Mouse (Mus musculus) testis, adult 2 months (tissue): ENCODE data around the gene Tiam1.

Experiments
- CTCF ChIP-seq: fragments of 200-500 bp; IDR thresholded peaks from 2 replicates; pipeline ENCODE4 v1.5.1; 2012; ENCODE audit warnings: low read depth, mild to moderate bottlenecking, inconsistent platforms, low read length, moderate library complexity; ENCODE audit not compliant: control insufficient read depth, insufficient read depth, insufficient replicate concordance
- POLR2A ChIP-seq: fragments of 200-500 bp; IDR thresholded peaks from 2 replicates; pipeline ENCODE4 v1.6.1; 2012; ENCODE audit warnings: low read depth, mild to moderate bottlenecking, inconsistent platforms, low read length, moderate library complexity; ENCODE audit not compliant: control insufficient read depth

- TF ChIP-seq POLR2A (no peak), CTCF (no peak)
These were observed 228.6 kb downstream of the Tiam1 start for GRCm38 (mm10) chr16:89914946-89915345.
